Mouse (Mus musculus): ENCODE data around the gene Notch4. TPM values are rescaled to one million over a fixed set of nuclear protein-coding genes. Genes with fewer than 3 reads are reported as not detected.

The Notch4 gene
- polyA plus RNA-seq, 2 experiments from 2014 or later, result 0.09 to 1.1 TPM

DNA sequence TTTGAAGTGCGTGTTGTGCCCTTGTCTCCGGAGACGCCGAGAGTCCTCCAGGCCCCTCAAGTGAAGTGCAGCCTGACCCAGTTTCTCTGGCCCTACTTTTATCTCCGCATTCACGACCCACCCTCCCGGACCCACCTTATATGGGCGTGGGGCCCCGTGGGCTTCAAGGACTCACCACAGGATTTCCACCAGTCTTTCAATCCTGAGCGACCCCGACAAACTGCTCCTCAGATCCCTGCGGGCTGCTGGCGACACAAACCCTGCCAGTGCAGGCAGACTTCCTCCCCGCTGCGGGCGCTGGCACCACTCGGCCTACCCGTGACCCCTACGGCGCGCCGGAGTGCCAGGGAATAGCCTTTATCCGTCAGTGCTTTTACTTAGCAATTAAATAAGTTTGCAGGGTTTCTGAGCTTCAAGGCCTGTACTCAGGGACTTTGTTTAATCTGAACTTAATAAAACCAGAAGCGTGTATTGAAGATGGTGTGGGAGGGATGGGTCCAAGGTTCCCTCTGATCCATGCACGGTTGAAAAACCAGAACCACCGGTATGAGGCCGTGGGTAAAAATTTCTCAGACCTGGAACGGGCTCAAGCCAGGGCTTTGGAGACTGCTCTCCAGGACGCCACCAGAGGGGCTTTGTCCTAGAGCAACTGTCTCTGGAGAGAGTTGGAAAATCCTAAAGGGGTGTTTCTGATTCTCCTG lies 64.0 kb downstream of the Notch4 start, which contains the start of gene Ppt2:
Ppt2 (minus strand) TSS at position 568 of the 701 bp plus-strand sequence.
- ATAC-seq, result no peak

GRCm38 (mm10) chr17:34628644-34628967 lies 64.5 kb downstream of the Notch4 start:
- no peak for ATAC-seq

GRCm38 (mm10) chr17:34629221-34629751 lies 65.2 kb downstream of the Notch4 start, which contains the start of gene Prrt1:
Gene Prrt1, plus strand, starts transcription at chr17:34629533.
- no peak for ATAC-seq

DNA sequence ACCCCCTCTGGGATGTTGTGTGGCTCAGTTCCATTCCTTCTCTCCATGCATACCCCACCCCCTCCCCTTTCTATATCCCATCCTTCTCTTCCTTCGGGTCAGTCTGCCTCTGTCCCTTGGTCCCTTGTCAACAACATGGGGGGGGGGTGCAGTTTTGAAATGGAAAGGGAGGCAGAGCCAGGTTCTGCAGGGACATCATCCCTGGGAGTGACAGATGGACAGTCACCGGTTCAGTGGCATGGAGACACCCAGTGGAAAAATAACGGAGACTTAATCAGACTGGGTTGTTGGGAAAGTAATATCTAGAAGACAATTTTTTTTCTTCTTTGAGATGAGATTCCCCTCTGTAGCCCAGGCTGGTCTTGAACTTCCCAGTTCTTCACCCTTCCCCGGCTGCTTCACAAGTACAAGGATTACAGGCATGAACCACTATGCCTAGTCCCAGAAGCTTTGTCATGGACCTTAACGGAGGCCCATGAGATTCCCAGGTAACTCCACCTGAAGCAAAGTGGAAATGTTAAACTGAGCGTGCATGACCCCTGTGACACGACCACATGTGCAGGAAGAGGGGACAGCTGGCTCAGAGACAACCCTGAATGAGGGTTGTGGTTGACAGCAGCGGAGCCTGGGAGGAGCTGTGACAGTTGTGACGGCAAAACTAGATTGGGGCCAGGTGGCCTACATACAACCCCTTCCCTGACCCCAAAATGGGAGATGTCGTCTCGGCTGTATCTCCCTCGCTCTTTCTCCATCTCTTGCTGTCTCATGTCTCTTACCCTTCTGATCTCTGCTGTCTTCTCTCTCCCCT lies 65.9 kb downstream of the Notch4 start:
- peak; percentile 48 for ATAC-seq

DNA sequence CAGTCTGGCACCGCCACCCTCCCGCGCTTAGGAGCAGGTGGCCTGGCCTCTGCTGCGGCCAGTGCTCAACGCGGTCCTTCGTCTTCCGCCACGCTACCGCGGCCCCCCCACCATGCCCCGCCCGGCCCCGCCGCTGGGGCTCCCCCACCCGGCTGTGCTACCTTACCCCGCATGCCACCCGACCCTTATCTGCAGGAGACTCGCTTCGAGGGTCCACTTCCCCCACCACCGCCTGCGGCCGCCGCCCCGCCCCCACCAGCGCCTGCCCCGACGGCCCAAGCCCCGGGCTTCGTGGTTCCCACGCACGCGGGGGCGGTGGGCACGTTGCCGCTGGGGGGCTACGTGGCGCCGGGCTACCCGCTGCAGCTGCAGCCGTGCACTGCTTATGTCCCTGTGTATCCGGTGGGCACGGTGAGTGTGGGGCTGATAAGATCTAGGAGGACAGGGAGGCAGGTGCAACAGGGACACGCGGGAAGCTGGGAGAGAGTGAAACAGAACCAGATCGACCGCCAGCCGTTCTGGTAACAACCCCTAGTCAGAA lies 66.8 kb downstream of the Notch4 start:
- no peak for ATAC-seq

DNA sequence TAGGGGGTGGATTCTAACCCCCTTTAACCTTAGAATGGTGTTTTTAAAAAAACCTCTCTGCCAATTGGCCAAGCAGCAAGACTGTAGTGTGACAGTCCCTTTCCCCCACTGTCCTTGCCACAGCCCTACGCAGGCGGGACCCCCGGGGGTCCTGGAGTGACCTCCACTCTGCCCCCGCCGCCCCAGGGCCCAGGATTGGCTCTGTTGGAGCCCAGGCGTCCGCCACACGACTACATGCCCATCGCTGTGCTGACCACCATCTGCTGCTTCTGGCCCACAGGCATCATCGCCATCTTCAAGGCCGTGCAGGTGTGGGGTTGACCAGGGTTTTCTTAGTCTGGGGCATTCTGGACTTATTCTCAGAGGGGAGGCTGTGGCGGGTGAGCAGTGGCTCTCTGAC lies 67.6 kb downstream of the Notch4 start:
- ATAC-seq, result no peak

GRCm38 (mm10) chr17:34632261-34632691 lies 68.2 kb downstream of the Notch4 start:
- ATAC-seq, result peak; percentile 56

GRCm38 (mm10) chr17:34635671-34636070 lies 71.6 kb downstream of the Notch4 start:
- ATAC-seq, result no peak

DNA sequence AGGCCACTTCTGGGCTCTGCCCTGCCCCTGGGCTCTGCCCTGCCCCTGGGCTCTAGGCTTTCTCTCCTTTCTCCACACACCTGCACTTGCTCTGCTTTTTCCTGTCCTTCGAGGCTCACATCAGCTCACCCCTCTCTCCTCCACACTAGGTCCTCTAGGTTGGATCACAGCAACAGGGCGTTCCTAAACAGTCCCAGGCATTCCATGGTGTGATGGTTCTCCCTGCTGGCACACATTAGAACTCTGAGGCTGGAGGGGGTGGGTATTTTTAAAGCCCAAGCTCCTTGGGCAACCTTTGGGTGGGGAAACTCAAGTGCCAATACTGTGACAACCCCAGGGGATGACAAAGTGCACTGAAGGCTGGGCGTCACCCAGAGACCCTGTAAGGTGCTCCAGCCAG lies 73.4 kb downstream of the Notch4 start:
- no peak for ATAC-seq

Other genes starting within 250 kb of the Notch4 start
- under 1 TPM in 1 of 2 experiments, not detected in 1; 0.18 TPM for gene H2-Eb2, start 238.6 kb upstream of the Notch4 start, polyA plus RNA-seq (2017; shearing (Covaris generic))
- gene Btnl2, start 209.4 kb upstream of the Notch4 start, polyA plus RNA-seq (2017; shearing (Covaris generic)), result under 1 TPM in 1 of 2 experiments, not detected in 1; 0.23 TPM
- gene Btnl1, start 187.1 kb upstream of the Notch4 start, polyA plus RNA-seq (2017; shearing (Covaris generic)), result not detected
- gene BC051142, start 165.4 kb upstream of the Notch4 start, polyA plus RNA-seq (2017; shearing (Covaris generic)), result 1 to 10 TPM; 1.8 to 1.9 TPM
- gene Btnl4, start 87.0 kb upstream of the Notch4 start, polyA plus RNA-seq (2017; shearing (Covaris generic)), result not detected
- under 1 TPM in 1 of 2 experiments, not detected in 1; 0.76 TPM for gene Btnl6, start 46.9 kb upstream of the Notch4 start, polyA plus RNA-seq (2017; shearing (Covaris generic))
- 100 to 1,000 TPM; 227 to 344 TPM for gene Gpsm3, start 25.5 kb downstream of the Notch4 start, polyA plus RNA-seq (2017; shearing (Covaris generic))
- gene Pbx2, start 27.0 kb downstream of the Notch4 start, polyA plus RNA-seq (2017; shearing (Covaris generic)), result 10 to 100 TPM in 1 of 2 experiments, 1 to 10 TPM in 1; 7.7 to 12.6 TPM
- gene Ager, start 33.6 kb downstream of the Notch4 start, polyA plus RNA-seq (2017; shearing (Covaris generic)), result 1 to 10 TPM; 4.0 to 4.5 TPM
- 10 to 100 TPM; 68.0 to 75.0 TPM for gene Rnf5, start 39.4 kb downstream of the Notch4 start, polyA plus RNA-seq (2017; shearing (Covaris generic))
- gene Agpat1, start 40.0 kb downstream of the Notch4 start, polyA plus RNA-seq (2017; shearing (Covaris generic)), result 10 to 100 TPM; 16.9 to 19.2 TPM
- gene Egfl8, start 51.7 kb downstream of the Notch4 start, polyA plus RNA-seq (2017; shearing (Covaris generic)), result 1 to 10 TPM; 1.9 to 2.8 TPM
- gene Ppt2, start 64.2 kb downstream of the Notch4 start, polyA plus RNA-seq (2017; shearing (Covaris generic)), result 10 to 100 TPM; 20.6 to 32.2 TPM
- gene Prrt1, start 65.3 kb downstream of the Notch4 start, polyA plus RNA-seq (2017; shearing (Covaris generic)), result 1 to 10 TPM; 1.4 to 2.2 TPM
- 1 to 10 TPM; 3.6 to 5.9 TPM for gene Fkbpl, start 80.5 kb downstream of the Notch4 start, polyA plus RNA-seq (2017; shearing (Covaris generic))
- 10 to 100 TPM; 15.2 to 20.2 TPM for gene Atf6b, start 82.9 kb downstream of the Notch4 start, polyA plus RNA-seq (2017; shearing (Covaris generic))
- gene Tnxb, start 106.3 kb downstream of the Notch4 start, polyA plus RNA-seq (2017; shearing (Covaris generic)), result not detected
- gene C4b, start 179.6 kb downstream of the Notch4 start, polyA plus RNA-seq (2017; shearing (Covaris generic)), result not detected
- not detected for gene Cyp21a1, start 240.3 kb downstream of the Notch4 start, polyA plus RNA-seq (2017; shearing (Covaris generic))